Mouse (Mus musculus) lung, adult 2 months (tissue): ENCODE measurements around the gene Spata48. TPM values are rescaled to one million over a fixed set of nuclear protein-coding genes. Genes with fewer than 3 reads are reported as not detected.

ENCODE experiments used
- DNase-seq: peaks from one replicate; pipeline ENCODE4 v3.0.0; 2022
- H3K4me1 ChIP-seq: fragments of 200-500 bp; 2 replicates; pipeline ENCODE4 v1.6.1; 2011; ENCODE audit warnings: low read length; ENCODE audit not compliant: control insufficient read depth, insufficient read depth
- H3K4me3 ChIP-seq: fragments of 200-500 bp; replicated peaks from 2 replicates; pipeline ENCODE3; 2011; ENCODE audit warnings: low read depth, mild to moderate bottlenecking, control low read depth, low read length; ENCODE audit errors: extremely low read depth
- CTCF ChIP-seq: fragments of 200-500 bp; IDR thresholded peaks from 2 replicates; pipeline ENCODE4 v1.5.1; 2011; ENCODE audit warnings: mild to moderate bottlenecking, low read length, control low read depth; ENCODE audit not compliant: insufficient read depth
- POLR2A ChIP-seq: fragments of 200-500 bp; IDR thresholded peaks from 2 replicates; pipeline ENCODE4 v1.6.1; 2011; ENCODE audit warnings: low read depth, mild to moderate bottlenecking, control low read depth, low read length, borderline replicate concordance; ENCODE audit errors: extremely low read depth
- WGBS: fragments of 180-500 bp; shearing (Covaris S2); methylation state at CpG from one replicate; pipeline ENCODE4 v1.1.7; 2018; 5-methylcytosine and 5-hydroxymethylcytosine counted together
- polyA plus RNA-seq: library from polyadenylated mRNA; depleted of rRNA; stranded (reverse); fragments of >200 nt; gene quantifications from 2 replicates; pipeline ENCODE4 v1.2.3, GENCODE M21; 2012; rRNA removed

Spata48 gene
- 0.80 and 1.6 TPM in 2 replicates for polyA plus RNA-seq

- TF ChIP-seq POLR2A (peak; percentile 39; the same call in 1 of the 2 replicates), CTCF (peak; percentile 32; the same call in 1 of the 2 replicates)
- peak; percentile 80 for DNase-seq
- Histone ChIP-seq H3K4me3 (peak within 1 kb of the TSS; percentile 37), H3K4me1 (no peaks in the 10 kb centered on the region)
- 3% methylated on average over 66 of the region's 66 CpGs for WGBS
Observed at GRCm38 (mm10) chr11:11461635-11462560, at the start of gene Spata48, which contains the start of gene Zpbp. TSS of gene Spata48 (plus strand) at chr11:11462094. TSS of gene Zpbp (minus strand) at chr11:11462408.

GRCm38 (mm10) chr11:11414188-11414587 lies 47.7 kb upstream of the Spata48 start:
- 74% methylated on average over 5 of the region's 5 CpGs for WGBS
- no peak for DNase-seq
- H3K4me3 ChIP-seq, result no peak overlapping the region
- H3K4me1 ChIP-seq, result no peaks in the 10 kb centered on the region
- TF ChIP-seq POLR2A (no peak), CTCF (no peak)

GRCm38 (mm10) chr11:11417356-11417755 lies 44.5 kb upstream of the Spata48 start:
- WGBS, result 69% methylated on average over 2 of the region's 2 CpGs
- DNase-seq, result no peak
- TF ChIP-seq POLR2A (no peak), CTCF (no peak)
- Histone ChIP-seq H3K4me3 (no peak overlapping the region), H3K4me1 (no peaks in the 10 kb centered on the region)

GRCm38 (mm10) chr11:11455037-11455436 lies 6.9 kb upstream of the Spata48 start:
- TF ChIP-seq CTCF (no peak), POLR2A (no peak)
- no peak for DNase-seq
- 28% methylated on average over 2 of the region's 2 CpGs for WGBS
- Histone ChIP-seq H3K4me3 (no peak overlapping the region), H3K4me1 (no peaks in the 10 kb centered on the region)

GRCm38 (mm10) chr11:11462561-11462890 lies 632 bp downstream of the Spata48 start:
- TF ChIP-seq POLR2A (no peak), CTCF (no peak)

GRCm38 (mm10) chr11:11468924-11469323 lies 7.0 kb downstream of the Spata48 start:
- no peaks in the 10 kb centered on the region for H3K4me1 ChIP-seq
- no peak overlapping the region for H3K4me3 ChIP-seq
- TF ChIP-seq CTCF (no peak), POLR2A (no peak)
- no peak for DNase-seq

More at GRCm38 (mm10) chr11:11462561-11462890, 632 bp downstream of the Spata48 start:
- 75% methylated on average over 5 of the region's 5 CpGs for WGBS
- peak overlapping the region; percentile 37 for H3K4me3 ChIP-seq
- no peaks in the 10 kb centered on the region for H3K4me1 ChIP-seq
- DNase-seq, result no peak

GRCm38 (mm10) chr11:11484378-11484777 lies 22.5 kb downstream of the Spata48 start:
- DNase-seq, result no peak
- Histone ChIP-seq H3K4me1 (no peaks in the 10 kb centered on the region), H3K4me3 (no peak overlapping the region)
- no peak for TF ChIP-seq CTCF
- no peak for TF ChIP-seq POLR2A
- WGBS, result 45% methylated on average over 8 of the region's 8 CpGs

GRCm38 (mm10) chr11:11492044-11492443 lies 30.1 kb downstream of the Spata48 start:
- 79% methylated on average over 5 of the region's 5 CpGs for WGBS
- TF ChIP-seq POLR2A, result no peak
- no peak for TF ChIP-seq CTCF
- Histone ChIP-seq H3K4me1 (no peaks in the 10 kb centered on the region), H3K4me3 (no peak overlapping the region)
- no peak for DNase-seq

- no peak overlapping the region for H3K4me3 ChIP-seq
- 85% methylated on average over 2 of the region's 2 CpGs for WGBS
- H3K4me1 ChIP-seq, result no peaks in the 10 kb centered on the region
- no peak for DNase-seq
- no peak for TF ChIP-seq CTCF
- no peak for TF ChIP-seq POLR2A
Observed at GRCm38 (mm10) chr11:11495697-11496096, 33.8 kb downstream of the Spata48 start.

- DNase-seq, result no peak
- WGBS, result 24% methylated on average over 10 of the region's 10 CpGs
- TF ChIP-seq CTCF, result no peak
- TF ChIP-seq POLR2A, result no peak
- Histone ChIP-seq H3K4me3 (no peak overlapping the region), H3K4me1 (no peaks in the 10 kb centered on the region)
Observed at GRCm38 (mm10) chr11:11499944-11500343, 38.0 kb downstream of the Spata48 start.
